Mouse (Mus musculus) forebrain, embryonic 11.5 days (tissue): Measurements from ENCODE around the gene Ttc22. TPM values are rescaled to one million over a fixed set of nuclear protein-coding genes. Genes with fewer than 3 reads are reported as not detected.

Experiments
- ATAC-seq: fragments of 200-750 bp; cut with Nextera tagmentation; replicated peaks from 2 replicates; pipeline ENCODE4 v1.8.0; 2017; ENCODE audit warnings: moderate TSS enrichment; ENCODE audit not compliant: low FRiP score
- DNase-seq: peaks from one replicate; pipeline ENCODE4 v3.0.0-alpha.2; 2017; ENCODE audit warnings: low spot score
- H3K27ac ChIP-seq: fragments of 300-500 bp; sonication (generic); 2 replicates; pipeline ENCODE4 v1.5.1; 2014; ENCODE audit warnings: low read depth, low read length
- H3K27me3 ChIP-seq: fragments of 300-500 bp; sonication (generic); 2 replicates; pipeline ENCODE4 v1.6.1; 2014; ENCODE audit warnings: mild to moderate bottlenecking, low read length, mixed read lengths; ENCODE audit not compliant: control insufficient read depth, insufficient read depth
- H3K36me3 ChIP-seq: fragments of 300-500 bp; sonication (generic); 2 replicates; pipeline ENCODE4 v1.6.1; 2014; ENCODE audit warnings: mild to moderate bottlenecking, low read length, moderate library complexity, mixed read lengths; ENCODE audit not compliant: control insufficient read depth, insufficient read depth
- H3K4me1 ChIP-seq: fragments of 300-500 bp; sonication (generic); replicated peaks from 2 replicates; pipeline ENCODE4 v1.6.1; 2014; ENCODE audit warnings: low read length, mixed read lengths; ENCODE audit not compliant: control insufficient read depth, insufficient read depth
- H3K4me2 ChIP-seq: fragments of 300-500 bp; sonication (generic); 2 replicates; pipeline ENCODE4 v1.6.1; 2014; ENCODE audit warnings: low read depth, mild to moderate bottlenecking, low read length, moderate library complexity, mixed read lengths; ENCODE audit not compliant: severe bottlenecking
- H3K4me3 ChIP-seq: fragments of 300-500 bp; sonication (generic); 2 replicates; pipeline ENCODE4 v1.5.1; 2014; ENCODE audit warnings: low read depth, low read length
- H3K9ac ChIP-seq: fragments of 300-500 bp; sonication (generic); 2 replicates; pipeline ENCODE4 v1.6.1; 2014; ENCODE audit warnings: low read length
- H3K9me3 ChIP-seq: fragments of 300-500 bp; sonication (generic); 2 replicates; pipeline ENCODE4 v1.6.1; 2016; ENCODE audit warnings: low read length, mixed read lengths; ENCODE audit not compliant: control insufficient read depth
- WGBS: fragments of 180-500 bp; shearing (Covaris S2); extraction: QIAGEN DNeasy Blood & Tissue Kit; methylation state at CpG from one replicate; pipeline ENCODE4 v1.1.7; 2014; 5-methylcytosine and 5-hydroxymethylcytosine counted together
- polyA plus RNA-seq: library from polyadenylated mRNA; unstranded; fragments of >200 nt; fragmentation: Nextera tagmentation; extraction: Ambion mirVana; gene quantifications from 2 replicates; pipeline ENCODE4 v1.2.1, GENCODE M21; 2014

The Ttc22 gene
- polyA plus RNA-seq, 1 experiment from 2014 or later, result 0.07 TPM

DNA sequence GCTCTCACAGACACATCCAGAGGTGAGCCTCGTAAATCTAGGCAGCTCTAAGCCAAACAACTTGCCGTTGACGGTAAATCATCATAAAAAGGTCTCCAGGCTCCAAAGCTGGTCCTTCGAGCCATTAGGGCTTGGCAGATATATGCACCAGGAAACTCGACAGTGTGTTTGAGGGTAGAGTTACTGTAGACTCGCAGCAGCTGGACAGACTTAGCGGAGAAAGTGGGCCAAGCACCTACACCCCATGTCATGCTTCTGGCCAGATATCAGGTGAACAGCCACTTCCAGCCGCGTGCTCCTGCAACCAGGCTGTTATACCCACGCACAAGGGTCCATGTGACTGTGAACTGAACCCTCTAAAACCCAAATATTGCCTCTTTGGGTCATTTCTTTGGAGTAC is 33.4 kb downstream of the Ttc22 start:
- no peak overlapping the region for H3K4me3 ChIP-seq
- no peaks in the 10 kb centered on the region for H3K27me3 ChIP-seq
- H3K4me1 ChIP-seq, result peaks cover 6% of the 10 kb centered on the region
- ATAC-seq (no peak), DNase-seq (no peak)
- WGBS, result 91% methylated on average over 10 of the region's 10 CpGs
- no peak overlapping the region for H3K9ac ChIP-seq
- H3K36me3 ChIP-seq, result no peaks in the 10 kb centered on the region; the same call in 1 of the 2 replicates
- no peak overlapping the region for H3K4me2 ChIP-seq
- no peaks in the 10 kb centered on the region for H3K9me3 ChIP-seq
- H3K27ac ChIP-seq, result no peak overlapping the region

DNA sequence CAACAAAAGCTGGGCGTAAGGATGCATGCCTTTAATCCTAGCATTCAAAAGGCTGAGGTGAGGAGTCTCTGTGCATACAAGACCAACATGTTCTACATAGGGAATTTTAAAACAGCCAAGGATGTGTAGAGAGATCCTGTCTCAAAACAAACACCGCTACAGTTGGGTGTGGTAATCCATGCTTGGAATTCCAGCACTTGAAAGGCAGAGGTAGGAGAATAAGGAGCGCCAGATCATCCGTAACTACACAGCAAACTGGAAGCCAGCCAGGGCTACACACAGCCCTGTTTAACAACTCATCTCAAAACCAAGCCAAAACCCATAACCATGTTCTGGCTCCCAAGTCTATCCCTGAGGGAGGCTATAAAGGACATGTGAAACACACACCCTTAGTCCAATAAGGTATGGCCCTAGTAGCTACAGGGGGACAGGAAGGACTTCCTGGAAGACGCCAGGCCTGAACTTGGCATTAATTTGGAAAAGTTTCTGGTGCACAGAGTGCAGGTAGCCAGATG is 41.8 kb downstream of the Ttc22 start:
- Histone ChIP-seq H3K27me3 (no peaks in the 10 kb centered on the region), H3K9me3 (no peaks in the 10 kb centered on the region), H3K4me3 (no peak overlapping the region), H3K9ac (no peak overlapping the region), H3K27ac (no peak overlapping the region), H3K36me3 (no peaks in the 10 kb centered on the region; the same call in 1 of the 2 replicates), H3K4me1 (no peaks in the 10 kb centered on the region), H3K4me2 (no peak overlapping the region)
- 92% methylated on average over 5 of the region's 5 CpGs for WGBS
- DNase-seq (no peak), ATAC-seq (no peak)

DNA sequence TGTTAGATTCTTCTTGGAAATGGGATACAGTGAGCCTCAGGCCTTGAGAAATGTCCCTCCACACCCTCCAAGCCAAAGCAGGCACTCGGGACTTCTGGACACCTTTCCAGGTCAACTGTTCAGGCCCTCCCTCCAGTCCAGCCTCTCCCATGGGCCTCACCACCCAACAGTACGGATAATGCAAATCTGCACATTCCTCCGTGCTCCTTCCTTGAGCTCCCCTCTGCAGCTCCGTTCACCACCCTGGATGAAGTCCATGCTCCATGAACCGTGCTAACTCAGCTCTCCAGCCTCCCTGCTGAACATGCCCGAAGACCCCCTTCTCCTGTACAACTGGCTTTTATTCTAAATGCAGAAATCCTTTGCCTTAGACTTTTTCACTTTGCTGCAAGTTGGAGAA is 42.5 kb downstream of the Ttc22 start:
- Histone ChIP-seq H3K27me3 (no peaks in the 10 kb centered on the region), H3K4me2 (no peak overlapping the region), H3K4me1 (no peaks in the 10 kb centered on the region), H3K9ac (no peak overlapping the region), H3K9me3 (no peaks in the 10 kb centered on the region), H3K36me3 (peaks cover under 1% of the 10 kb centered on the region; the same call in 1 of the 2 replicates), H3K4me3 (no peak overlapping the region), H3K27ac (no peak overlapping the region)
- 90% methylated on average over 6 of the region's 6 CpGs for WGBS
- no peak for ATAC-seq
- DNase-seq, result no peak

DNA sequence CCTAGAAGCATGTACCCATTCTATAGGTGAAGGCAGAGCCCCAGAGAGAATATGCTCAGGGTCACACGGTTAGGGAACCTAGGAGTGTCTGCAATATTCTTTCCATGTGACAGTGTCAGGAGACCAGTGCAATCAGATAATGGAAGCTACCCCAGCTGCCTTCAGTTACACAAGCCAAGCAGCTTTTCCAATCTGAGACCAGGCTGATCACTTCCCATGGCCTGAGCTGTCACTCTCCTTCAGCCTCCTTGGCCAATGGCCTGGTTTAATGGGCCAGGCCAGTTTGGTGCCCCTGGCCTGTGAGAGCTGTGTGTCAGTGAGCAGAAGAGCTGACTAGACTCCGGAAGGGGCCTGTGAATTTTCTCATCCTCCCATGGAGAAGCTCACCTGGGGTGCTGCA is 43.0 kb downstream of the Ttc22 start:
- Histone ChIP-seq H3K9ac (no peak overlapping the region), H3K4me2 (no peak overlapping the region), H3K36me3 (peaks cover 5% of the 10 kb centered on the region; the same call in 1 of the 2 replicates), H3K27me3 (no peaks in the 10 kb centered on the region), H3K27ac (no peak overlapping the region), H3K9me3 (no peaks in the 10 kb centered on the region), H3K4me1 (no peaks in the 10 kb centered on the region), H3K4me3 (no peak overlapping the region)
- ATAC-seq (no peak), DNase-seq (no peak)
- 93% methylated on average over 2 of the region's 2 CpGs for WGBS

DNA sequence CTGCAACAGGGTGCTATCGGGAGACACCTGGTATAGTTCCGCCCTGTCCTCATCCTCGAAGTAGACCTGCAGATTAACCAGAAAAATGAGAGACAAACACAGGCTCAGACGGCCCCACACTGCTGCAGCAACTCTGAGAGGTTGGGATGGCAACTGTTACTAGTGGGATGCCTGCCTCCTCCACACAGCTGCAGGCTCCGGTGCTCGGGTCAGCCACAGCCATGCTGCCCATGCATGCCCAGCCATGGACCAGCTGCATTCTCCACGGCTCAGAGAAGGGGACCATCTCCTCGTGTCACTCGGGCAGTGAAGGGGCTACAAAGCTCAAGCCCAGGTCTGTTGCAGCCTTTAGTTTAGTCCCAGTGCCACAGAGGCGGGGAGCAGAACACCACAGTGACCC is 43.4 kb downstream of the Ttc22 start:
- DNase-seq (no peak), ATAC-seq (no peak)
- Histone ChIP-seq H3K9me3 (no peaks in the 10 kb centered on the region), H3K4me3 (no peak overlapping the region), H3K4me1 (no peaks in the 10 kb centered on the region), H3K4me2 (no peak overlapping the region), H3K27me3 (no peaks in the 10 kb centered on the region), H3K27ac (no peak overlapping the region), H3K36me3 (peaks cover 6% of the 10 kb centered on the region; the same call in 1 of the 2 replicates), H3K9ac (no peak overlapping the region)
- 95% methylated on average over 10 of the region's 10 CpGs for WGBS

DNA sequence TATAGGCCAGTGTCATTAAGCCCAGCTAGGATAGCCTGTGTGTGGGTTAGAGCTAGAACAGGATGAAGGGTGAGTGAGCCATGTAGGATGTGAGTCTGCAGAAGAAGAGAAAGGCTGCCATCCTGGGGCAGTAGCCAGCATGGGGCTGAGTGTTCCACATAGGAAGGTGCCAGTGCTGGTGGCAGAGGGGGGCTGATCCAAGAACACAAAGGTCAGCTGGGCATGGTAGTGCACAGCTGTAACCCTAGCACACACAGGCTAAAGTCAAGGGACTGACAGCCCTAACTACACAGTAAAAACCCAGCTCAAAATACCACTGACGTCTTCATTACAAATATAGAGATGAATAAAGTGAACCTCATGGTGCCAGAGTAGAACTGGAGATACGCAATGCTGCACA is 44.3 kb downstream of the Ttc22 start:
- ATAC-seq, result no peak
- DNase-seq, result no peak
- no peaks in the 10 kb centered on the region for H3K4me1 ChIP-seq
- 89% methylated on average over 2 of the region's 2 CpGs for WGBS
- no peaks in the 10 kb centered on the region for H3K9me3 ChIP-seq
- H3K27me3 ChIP-seq, result no peaks in the 10 kb centered on the region
- H3K27ac ChIP-seq, result no peak overlapping the region
- peaks cover 6% of the 10 kb centered on the region; the same call in 1 of the 2 replicates for H3K36me3 ChIP-seq
- H3K4me2 ChIP-seq, result no peak overlapping the region
- no peak overlapping the region for H3K4me3 ChIP-seq
- no peak overlapping the region for H3K9ac ChIP-seq

DNA sequence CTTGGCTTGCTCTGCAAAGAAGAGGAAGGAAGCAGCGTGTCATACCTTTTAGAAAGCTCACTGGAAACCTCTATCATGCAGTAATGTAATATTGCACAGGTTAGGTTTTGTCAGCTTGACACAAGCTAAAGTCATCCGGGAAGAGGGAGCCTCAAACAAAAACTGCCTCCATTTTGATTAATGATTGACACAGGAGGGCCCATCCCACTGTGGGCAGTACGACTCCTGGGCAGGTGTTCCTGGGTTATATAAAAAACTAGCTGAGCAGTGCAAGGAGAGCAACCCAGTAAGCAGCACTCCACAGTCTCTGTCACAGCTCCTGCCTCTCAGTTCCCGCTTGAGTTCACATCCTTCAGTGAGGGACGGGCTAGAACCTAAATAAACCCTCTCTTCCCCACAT is 54.5 kb downstream of the Ttc22 start:
- ATAC-seq (no peak), DNase-seq (no peak)
- Histone ChIP-seq H3K36me3 (no peaks in the 10 kb centered on the region; the same call in 1 of the 2 replicates), H3K27me3 (no peaks in the 10 kb centered on the region), H3K4me2 (no peak overlapping the region), H3K4me3 (no peak overlapping the region), H3K27ac (no peak overlapping the region), H3K9me3 (no peaks in the 10 kb centered on the region), H3K4me1 (peaks cover 4% of the 10 kb centered on the region), H3K9ac (no peak overlapping the region)
- WGBS, result 96% methylated on average over 5 of the region's 5 CpGs

DNA sequence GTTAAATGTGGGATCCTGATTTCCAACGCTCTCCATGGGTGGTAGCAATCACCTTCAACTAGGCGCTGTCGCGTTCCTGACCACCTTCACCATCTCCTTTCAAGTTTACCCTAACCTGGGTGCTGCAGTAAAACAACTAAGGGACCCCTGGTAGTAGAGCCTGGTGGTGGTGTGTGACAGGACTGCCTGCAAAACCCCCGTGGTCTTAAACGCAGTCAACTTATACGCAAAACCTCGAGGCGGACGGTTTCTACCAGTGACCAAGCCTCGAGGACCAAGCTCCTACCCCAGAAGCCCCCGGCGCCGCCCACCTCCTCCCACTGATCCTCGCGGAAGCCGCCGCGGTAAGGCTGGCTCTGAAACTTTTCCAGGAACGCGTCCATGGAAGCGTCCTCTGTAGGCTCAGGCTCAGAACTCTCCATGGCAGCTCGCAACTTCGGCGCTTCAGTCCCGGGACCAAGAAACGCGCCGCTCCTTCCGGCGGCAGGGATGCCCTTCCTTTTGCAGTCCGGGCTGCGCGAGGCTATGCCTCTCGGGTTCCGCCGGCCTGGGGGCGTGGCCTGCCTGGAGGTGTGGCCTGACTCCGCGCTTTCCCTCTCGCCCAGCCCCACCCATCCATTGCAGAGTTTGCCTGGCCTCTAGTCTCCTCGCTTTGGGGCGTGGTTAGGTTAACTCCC is 56.3 kb downstream of the Ttc22 start, which contains the start of gene Ttc4:
Gene Ttc4, minus strand, starts transcription at position 503 of the 677 bp plus-strand sequence.
- peak; percentile 97 for DNase-seq
- WGBS, result under 1% methylated on average over 43 of the region's 43 CpGs
- Histone ChIP-seq H3K4me2 (peak within 1 kb of the TSS; percentile 66), H3K4me3 (peak within 1 kb of the TSS; percentile 82), H3K27ac (no peak within 1 kb of the TSS), H3K36me3 (no peaks in the 10 kb centered on the region), H3K9me3 (no peaks in the 10 kb centered on the region), H3K27me3 (no peaks in the 10 kb centered on the region), H3K9ac (peak within 1 kb of the TSS; percentile 86), H3K4me1 (peaks cover 4% of the 10 kb centered on the region)
- ATAC-seq, result peak; percentile 98

DNA sequence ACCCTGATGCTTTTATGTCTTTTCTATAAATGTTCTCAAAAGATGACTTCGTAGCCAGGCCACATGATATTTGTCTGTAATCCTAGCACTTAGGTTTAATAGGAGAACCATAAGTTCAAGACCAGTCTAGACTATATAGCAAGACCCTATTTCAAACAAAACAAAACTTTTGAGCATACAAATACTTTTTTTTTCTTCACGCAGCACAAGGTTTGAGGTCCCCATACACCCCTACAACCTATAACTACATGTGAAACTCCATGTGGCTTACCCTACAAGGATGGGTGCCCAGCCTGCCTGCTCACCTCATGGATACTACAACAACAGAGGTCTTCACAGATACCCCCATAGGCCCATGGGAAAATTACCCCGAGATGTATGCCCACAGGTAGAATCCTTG is 56.9 kb downstream of the Ttc22 start:
- Histone ChIP-seq H3K9ac (no peak overlapping the region), H3K4me3 (no peak overlapping the region; the same call in 1 of the 2 replicates), H3K4me1 (peaks cover 4% of the 10 kb centered on the region), H3K9me3 (no peaks in the 10 kb centered on the region), H3K27me3 (no peaks in the 10 kb centered on the region), H3K27ac (no peak overlapping the region), H3K36me3 (no peaks in the 10 kb centered on the region), H3K4me2 (no peak overlapping the region; the same call in 1 of the 2 replicates)
- ATAC-seq (peak; percentile 44), DNase-seq (no peak)
- 47% methylated on average over 3 of the region's 3 CpGs for WGBS
